Mouse (Mus musculus): ENCODE measurements at regions not wholly inside any gene's neighbourhood (a gene's known extent, or its start where the extent isn't known, plus 50 kb on each side); places are given as distances from the start of the nearest gene placed in this dataset.
A peak's percentile ranks its signal among the peaks of the same experiment; 100 is the strongest.
"Not testable (repeated sequence)": the region's sequence is repeated elsewhere in the genome, so short reads cannot be mapped to it uniquely, and the experiment has no call there.

DNA sequence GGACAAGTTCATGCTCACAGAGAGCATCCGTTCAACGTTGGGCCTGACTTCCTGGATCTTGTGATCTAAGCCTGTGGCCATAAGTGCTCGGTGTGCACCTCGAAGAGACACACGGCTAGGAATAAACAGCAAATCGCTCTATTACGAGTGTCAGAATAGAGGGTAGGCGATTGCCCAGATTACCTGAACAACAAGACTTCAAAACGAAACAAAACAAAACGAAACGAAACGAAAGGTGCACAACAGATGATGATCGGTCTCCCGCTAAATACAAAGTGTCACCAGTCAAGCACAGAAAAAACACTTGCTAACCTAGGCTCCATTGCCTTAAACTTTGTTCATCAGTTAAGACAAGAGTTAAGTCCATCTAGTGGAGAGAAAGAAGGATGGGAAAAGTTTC lies 67.4 kb downstream of the Pdia4 start:
- not testable (repeated sequence) for DNase-seq (ENCODE audit: low read depth in 1 of 2, low spot score in 2 of 2)

DNA sequence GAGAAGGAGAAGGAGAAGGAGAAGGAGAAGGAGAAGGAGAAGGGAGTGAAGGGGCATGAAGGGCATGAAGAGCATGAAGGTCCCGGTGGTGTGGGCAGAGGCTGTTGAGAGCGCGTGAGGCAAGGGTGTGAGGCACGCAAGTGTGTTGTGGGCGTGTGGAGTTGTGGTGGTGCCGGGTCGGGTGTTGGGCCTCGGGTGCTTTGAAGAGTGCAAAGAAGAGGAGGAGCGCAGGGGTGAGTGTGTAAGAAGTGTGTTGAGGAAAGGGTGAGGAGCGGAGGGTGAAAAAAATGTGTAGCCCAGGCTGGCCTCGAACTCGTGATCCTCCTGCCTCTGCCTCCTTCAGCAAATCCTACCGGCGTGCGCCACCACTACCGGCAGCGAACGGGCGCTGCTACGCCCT lies 69.4 kb downstream of the Pdia4 start:
- DNase-seq (ENCODE audit: low read depth in 1 of 2, low spot score in 2 of 2): not testable (repeated sequence)

DNA sequence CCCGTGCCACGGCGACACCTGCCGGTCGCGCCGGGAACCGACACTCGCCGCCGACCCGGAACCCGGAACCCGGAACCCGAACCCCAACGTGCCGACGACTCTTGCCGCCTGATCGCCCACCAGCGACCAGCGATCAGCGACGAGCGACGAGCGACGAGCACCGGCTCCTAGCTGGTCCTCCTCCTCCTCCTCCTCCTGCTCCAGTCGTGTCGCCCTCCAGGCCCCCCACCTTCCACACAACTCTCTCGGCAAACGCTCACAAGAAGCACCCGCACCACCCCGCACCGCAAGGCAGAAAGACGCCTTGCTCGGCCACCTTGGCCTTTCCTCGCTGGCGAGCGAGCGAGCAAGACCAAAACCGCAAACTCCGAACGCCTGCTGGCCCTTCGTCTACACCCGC lies 73.0 kb downstream of the Pdia4 start:
- not testable (repeated sequence) for DNase-seq (ENCODE audit: low read depth in 1 of 2, low spot score in 2 of 2)

DNA sequence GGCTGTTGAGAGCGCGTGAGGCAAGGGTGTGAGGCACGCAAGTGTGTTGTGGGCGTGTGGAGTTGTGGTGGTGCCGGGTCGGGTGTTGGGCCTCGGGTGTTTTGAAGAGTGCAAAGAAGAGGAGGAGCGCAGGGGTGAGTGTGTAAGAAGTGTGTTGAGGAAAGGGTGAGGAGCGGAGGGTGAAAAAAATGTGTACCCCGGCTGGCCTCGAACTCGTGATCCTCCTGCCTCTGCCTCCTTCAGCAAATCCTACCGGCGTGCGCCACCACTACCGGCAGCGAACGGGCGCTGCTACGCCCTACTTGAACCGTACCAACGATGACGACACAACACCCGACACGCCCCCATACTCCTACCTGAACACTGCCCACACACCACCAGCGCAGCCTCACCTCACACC lies 73.5 kb downstream of the Pdia4 start:
- DNase-seq (ENCODE audit: low read depth in 1 of 2, low spot score in 2 of 2): peak in 1 of 2 experiments; percentile 76

DNA sequence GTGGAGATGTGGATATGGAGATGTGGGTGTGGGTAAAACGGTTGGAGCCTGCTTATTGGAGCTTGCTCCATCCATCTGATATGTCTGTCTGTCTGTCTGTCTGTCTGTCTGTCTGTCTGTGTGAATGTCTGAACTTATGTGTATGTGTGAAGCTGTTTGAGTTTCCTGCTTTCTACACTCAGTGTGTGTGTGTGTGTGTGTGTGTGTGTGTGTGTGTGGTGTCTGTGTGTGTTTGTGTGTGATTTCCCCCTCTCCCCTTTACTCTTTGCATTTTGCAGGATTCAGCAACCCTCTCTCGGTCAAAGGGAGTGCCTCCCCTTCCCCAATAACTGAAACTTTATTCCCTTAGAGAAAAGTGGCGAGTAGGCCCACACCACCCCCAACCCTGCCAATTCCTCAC lies 75.3 kb downstream of the Pdia4 start:
- DNase-seq (ENCODE audit: low read depth in 1 of 2, low spot score in 2 of 2): not testable (repeated sequence)
